Mouse (Mus musculus) cerebellum, adult 18-20 months (tissue): Measurements from ENCODE around the gene Cdc34.

ENCODE experiments used
- DNase-seq, 2 experiments: peaks; one replicate each; pipeline ENCODE4 v3.0.0; 2021

The Cdc34 gene

DNA sequence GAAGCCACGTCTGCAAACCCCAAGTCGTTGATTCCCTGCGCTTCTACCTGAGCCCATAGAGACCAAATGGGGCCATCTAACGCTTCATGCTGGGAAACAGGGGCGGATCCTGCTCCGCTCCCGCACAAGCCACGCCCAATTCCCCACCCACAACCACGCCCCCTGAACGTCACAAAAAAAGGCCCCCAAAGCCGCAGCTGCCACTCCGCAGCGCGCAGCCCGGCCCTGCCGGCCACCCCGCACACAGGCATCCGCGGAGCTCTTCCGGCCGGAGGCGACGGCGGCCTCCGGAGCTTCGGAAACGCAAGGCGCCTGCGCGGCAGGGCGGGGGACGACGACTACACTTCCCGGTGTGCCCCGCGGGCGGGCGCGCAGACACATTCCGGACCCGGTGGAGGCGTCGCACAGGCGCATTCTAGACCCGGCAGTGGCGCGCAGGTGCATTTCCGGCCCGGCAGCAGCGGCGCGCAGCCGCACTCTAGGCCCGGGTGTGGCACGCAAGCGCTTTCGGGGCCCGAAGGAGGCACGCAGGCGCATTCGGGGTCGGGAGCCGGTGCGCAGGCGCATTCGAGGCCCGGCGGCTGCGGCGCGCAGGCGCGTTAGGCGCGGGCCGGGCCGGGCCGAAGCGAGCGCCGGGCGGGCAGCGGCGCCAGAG, at the start of gene Cdc34:
Cdc34 (plus strand) TSS at position 605 of the 655 bp plus-strand sequence.
- peak; percentile 99 to 100 for DNase-seq

DNA sequence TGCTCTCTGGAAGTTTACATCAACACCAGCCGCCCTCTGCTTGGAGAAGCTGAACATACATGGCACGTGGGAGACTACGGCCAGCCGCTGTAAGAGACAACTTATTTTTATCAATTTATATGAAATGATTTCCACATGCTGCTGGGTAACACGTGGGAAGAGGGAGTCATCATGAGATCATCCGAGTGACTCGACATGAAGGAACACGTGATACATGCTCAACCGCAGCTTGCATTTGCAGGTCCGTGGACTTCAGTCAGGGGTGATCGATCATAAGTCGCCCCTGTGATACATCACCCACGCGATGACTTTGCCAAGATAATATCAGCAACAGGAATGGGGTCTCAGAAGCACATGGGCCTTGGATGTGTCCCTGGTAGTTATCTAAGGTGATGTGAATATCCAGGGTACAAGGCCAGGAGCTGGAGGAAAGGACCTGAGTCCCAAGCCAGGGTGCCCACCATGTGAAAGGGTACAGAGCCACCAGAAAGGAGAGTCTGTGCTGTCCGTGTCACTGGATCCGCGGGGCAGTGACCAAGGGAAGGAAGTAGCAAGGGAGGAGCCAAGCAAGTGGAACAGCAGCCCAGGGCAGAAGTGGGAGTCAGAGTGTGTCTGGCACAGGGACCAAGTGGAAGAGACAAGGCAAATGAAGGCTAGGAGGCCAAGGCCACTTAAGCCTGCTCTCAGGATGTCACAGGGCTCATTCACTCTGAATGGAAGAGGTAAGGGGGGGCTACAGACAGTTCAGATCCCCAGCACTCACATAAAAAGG, 48.8 kb upstream of the Cdc34 start:
- no peak for DNase-seq

DNA sequence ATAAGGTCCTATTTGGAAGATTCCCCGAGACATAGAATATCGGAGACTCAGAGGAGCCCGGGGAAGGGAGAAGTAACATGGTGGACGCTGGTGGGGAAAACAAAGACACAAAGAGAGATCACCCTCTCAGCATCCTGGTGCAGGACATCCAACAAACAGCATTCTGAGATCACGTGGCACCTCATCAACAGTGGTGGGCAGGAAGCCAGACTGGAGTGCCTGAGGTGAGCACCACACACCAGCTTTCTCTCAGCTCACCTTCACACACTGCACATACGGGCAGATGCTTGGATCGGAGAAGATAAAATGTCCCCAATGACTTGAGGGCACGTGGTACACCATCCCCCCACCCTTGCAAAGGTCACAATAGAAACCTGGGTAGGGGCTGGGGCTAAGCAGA, 45.7 kb upstream of the Cdc34 start:
- peak; percentile 50 to 57 for DNase-seq

DNA sequence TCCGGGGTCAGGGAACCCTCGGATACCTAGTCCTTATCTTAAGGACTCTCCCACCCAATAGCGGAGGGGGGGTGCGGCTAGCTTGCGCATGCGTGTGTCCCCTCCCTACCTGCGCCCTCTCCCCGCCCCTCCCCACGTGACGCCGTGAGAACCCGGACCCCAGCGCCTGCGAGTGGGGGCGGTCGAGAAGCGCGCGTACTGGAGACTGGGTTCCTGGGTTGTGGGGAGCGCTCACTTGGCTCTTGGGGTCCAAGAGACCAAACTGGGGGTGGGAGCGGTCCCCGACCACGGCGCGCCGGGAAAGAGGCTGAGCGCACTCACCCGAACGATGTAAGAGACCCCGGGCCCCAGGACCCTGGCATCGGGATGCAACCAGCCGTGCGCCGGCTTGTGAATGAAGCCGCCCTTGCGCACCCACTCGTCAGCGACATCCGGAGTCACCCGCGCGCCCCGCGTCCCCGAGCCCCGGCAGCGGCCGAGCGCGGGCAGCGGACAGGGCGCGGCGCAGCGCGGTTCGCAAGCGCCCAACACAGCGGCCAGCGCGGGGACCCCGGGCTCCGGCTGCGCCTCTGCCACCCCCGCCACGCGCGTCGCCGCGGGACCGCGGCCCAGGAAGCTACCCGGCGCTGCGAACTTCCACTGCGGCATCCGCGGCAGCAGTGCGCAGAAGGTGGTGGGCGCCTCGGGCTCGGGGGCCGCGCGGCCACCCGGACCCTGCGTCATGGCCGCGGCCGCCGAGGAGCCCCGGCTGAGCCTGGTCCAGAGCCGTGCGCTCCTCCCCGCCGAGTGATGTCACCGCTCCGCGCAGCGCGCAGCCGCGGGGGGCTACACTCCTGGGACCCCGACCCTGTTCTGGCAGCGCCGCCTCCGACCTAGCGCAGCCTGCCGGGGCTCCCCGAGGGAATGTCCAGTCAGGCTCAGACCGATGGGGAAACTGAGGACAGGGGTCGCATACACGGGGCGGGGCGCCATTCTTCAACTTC, 44.6 kb upstream of the Cdc34 start, which contains the start of gene Shc2:
Shc2 (minus strand) TSS at position 791 of the 983 bp plus-strand sequence.
- DNase-seq, result peak; percentile 86 to 87

DNA sequence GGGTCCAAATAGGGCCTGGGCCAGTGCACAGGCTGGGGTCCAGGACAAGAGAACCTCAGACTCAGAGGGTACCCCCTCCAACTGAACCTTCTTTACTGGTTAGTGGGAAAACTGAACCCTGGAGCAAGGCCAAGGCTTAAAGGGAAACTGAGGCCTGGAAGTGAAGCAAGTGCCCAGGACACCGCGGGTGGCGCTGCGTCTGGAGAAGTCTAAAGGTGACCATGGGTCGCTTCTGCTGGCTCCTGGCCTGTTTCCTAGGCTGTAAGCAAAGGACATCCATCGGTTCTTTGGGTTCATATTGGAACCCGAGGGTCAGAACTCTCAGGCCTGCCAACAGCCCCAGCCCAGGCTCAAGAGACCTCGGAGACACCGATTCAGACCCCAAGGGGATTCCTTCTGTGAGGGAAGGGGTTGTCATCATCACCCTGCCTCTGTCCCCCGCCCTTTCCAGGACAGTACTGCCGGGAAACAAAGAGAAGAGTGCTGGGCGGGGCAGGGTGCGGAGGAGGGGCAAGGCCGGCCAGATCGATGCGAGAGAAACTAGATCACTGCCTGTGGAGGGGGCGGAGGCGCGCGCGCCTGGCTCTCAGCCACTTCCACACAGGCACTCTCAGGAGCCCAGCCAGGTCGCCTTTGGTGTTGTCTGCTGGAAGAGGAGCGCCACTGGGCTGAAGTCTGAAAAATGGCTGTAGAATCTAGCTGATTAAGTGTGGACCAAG, 43.4 kb upstream of the Cdc34 start:
- peak; percentile 64 to 68 for DNase-seq

DNA sequence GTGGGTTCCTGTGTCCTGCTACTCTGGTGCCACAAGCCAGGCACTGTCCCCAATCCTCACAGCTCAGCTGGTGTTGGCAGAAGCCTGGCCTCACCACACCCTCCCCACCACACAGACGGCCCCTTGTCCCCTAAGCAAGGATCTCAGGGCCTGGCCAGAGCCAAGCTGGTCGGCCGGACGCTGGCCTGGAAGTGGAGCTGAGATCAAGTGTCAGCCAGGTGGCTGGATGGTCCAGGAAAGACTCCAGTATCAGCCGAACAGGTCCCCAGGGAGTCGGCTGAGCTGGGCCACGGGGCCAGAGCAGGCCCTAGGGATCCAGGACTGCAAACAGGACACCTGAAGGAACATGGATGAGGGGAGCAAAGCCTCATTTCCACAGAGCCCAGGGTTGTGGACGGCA, 36.3 kb upstream of the Cdc34 start, which contains the start of gene Odf3l2:
Odf3l2 (minus strand) TSS at position 28 of the 400 bp plus-strand sequence.
- DNase-seq, result no peak

DNA sequence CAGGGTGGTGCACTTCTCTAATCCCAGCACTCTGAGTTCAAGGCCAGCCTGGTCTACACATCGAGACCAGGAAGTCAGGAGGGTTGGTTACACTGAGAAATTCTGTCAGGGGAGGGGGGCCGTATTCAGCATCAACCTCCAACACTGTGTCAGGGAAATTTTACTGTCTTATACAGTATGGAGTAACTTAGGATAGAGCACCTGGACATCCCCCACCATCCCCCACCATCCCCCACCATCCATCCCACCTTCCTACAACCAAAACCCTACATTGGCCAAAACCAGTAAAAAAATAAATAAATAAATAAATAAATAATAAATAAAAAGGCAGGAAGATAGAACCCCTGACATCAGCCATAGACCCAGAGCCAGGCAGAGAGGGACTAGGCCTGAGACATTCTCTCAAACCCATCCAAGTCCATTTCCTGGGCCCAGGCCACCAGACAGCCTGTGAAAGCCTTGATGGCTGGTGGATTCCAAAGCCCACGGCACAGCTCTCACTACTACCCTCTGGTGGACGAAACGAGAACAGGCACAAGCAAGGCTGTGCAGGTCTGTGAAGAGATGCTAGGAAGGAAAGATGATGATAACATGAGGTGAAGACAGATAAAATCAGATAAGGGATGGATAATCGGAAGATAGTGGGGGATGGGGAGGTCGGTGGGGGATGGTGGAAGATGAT, 32.8 kb upstream of the Cdc34 start:
- DNase-seq, result peak; percentile 83 to 84

DNA sequence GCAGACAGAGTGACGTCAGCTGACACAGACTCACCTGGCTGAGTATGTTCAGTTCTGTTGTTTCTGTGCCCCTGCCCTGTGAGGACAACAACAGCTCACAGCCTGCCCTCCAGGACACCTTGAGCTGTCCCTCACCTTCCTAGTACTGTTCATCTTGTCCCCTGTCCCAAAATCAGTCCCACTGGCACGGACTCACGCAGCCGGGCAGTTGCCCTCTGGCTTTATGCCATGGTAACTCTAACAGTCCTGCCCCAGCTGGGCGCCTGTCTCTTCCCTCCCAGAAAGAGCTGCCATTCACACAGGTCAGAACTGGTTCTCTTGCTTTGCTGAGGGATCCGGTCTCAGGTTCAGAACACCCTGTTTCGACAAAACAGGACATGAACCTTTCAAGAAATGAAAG, 29.2 kb upstream of the Cdc34 start:
- DNase-seq, result no peak

DNA sequence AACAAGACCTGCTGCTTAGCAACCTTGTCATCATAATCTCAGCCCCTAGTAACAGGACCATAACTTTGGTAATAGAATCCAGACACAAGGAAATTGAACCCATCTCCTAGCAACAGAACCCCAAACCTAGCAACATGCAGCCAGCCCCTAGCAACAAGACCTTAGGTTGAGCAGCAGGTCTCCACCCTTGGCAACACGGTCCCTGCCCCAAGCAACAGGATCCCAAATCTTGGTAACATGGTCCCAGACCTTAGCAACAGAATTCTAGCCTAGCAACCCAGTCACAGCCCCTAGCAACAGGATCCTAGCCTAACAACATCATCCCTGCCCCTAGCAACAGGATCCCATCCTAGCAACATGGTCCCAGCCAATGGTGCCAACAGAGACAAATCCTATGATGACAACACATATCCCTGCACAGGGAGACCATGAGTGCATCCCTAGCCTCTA, 27.0 kb upstream of the Cdc34 start:
- no peak for DNase-seq

DNA sequence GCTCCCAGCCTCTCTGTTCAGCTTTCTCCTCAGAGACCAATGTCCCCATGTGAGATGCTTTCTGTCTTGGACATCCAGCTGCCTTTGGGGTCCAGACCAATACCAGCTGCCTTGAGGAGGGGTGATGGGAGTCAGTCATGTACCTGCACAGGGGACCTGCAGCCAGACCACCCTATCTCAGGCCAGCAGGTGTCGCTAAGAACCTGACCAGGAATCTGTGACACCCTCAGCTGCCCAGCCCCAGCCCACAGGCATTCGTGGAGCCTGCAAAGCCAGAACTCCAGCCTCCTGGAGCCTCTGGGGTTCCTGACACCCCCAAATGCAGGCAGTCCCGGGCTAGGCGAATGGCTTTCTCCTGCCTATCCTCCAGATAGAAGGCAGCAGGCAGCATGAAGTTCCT, 23.2 kb upstream of the Cdc34 start:
- no peak for DNase-seq

DNA sequence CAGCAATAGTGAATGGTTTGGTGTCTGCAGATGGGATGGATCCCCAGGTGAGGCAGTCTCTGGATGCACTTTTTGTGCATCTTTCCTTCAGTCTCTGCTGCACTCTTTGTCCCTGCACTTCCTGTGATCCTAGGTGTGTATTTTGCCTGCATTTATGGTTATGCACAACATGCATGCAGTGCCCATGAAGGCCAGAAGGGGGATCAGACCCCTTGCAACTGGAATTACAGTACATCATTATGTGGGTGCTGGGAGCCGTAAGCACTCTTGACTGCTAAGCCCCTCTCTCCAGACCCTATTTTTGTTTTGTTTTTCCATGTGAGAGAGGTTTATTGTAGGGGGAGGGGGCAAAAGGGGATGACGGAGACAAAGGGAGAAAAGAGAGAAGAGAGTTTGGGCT, 21.7 kb upstream of the Cdc34 start:
- DNase-seq, result no peak

DNA sequence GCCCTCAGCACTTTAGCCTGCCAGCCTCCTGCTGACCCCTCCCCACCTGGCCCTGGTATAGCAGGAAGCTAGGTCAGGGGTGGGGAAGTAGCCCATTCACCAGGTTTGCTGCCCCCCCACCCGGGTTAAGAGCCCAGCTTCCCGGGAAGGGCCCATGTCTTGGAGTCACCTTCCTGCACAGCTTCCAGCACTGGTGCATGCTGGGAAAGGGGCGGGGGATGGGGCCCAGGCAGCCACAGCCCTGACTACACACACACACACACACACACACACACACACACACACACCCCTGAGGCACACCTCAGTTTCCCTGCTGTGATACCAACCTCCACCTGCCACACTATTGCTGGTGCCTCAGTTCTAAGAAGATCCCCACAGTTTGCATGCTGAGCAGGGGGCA, 20.1 kb upstream of the Cdc34 start:
- no peak for DNase-seq

DNA sequence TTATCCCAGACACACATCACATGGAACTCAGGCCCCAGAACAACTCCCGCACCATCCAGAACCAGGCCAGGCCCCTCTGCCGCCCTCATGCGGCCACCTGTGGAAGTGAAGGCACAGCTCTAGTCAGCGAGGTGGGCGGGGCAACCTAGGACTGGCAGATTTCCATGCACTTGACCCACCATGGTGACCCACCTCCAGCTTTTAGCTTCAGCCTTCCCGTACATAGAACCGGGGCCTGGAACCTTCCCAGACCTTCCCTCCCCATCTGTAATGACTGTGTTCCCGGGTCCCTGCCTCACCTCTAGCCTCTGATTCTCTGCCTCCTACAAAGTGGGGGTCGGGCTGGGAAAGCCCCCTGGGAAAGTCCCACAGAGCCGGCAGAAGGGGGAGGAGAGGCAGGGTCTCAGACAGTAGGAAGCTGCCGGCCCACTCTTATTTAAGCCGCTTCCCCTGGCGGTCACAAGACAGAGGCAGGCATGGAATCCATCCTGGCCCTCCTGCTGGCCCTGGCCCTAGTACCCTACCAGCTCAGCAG, 17.8 kb upstream of the Cdc34 start, which contains the start of gene Madcam1:
Madcam1 (plus strand) TSS at position 429 of the 535 bp plus-strand sequence.
- DNase-seq, result peak; percentile 70 to 79

DNA sequence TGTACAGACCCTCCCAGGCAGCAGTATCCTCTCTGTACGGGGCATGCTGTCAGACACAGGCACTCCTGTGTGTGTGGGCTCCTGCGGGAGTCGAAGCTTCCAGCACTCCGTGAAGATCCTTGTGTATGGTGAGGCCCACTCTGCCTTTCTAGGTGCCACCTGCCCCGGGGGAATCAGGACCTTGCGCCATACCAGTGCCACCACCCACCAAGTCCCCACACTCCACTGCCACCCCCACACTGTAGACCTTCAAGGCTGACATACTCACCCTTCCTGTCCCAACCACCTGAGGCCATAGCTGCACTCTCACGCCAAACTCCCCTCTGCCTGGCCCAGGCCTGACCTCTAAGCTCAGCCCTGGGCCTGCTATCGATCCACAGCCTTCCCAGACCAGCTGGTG, 16.9 kb upstream of the Cdc34 start:
- no peak for DNase-seq

DNA sequence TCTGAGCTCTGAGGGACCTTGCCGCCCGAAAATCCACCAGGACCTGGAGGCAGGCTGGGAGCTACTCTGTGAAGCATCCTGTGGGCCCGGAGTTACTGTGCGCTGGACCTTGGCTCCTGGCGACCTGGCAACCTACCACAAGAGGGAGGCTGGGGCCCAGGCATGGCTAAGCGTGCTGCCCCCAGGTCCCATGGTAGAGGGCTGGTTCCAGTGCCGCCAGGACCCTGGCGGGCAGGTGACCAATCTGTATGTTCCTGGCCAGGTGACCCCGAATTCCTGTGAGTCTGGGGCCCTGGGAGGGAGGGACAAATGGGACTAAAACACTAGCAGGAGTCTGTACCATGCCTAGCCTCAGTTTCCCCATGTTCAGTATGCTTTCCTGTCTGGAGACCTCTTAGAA, 15.5 kb upstream of the Cdc34 start:
- DNase-seq, result no peak

DNA sequence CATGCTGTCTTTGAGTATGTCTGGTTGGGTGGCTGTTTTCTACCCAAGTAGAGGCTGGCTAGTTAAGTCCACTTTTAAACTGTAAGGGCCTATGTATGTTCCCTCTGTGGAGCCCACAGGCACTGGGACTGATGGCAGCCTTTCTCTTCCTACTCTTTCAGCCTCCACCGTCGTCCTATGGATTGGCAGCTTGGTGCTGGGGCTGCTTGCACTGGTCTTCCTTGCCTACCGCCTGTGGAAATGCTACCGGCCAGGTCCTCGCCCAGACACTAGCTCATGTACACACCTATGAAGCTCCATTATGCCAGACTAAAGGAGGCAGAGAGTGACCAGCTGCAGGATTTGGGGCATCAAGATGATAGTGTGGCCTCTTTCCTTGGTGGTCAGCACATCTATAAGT, 13.9 kb upstream of the Cdc34 start:
- peak in 1 of 2 experiments; percentile 33 for DNase-seq

DNA sequence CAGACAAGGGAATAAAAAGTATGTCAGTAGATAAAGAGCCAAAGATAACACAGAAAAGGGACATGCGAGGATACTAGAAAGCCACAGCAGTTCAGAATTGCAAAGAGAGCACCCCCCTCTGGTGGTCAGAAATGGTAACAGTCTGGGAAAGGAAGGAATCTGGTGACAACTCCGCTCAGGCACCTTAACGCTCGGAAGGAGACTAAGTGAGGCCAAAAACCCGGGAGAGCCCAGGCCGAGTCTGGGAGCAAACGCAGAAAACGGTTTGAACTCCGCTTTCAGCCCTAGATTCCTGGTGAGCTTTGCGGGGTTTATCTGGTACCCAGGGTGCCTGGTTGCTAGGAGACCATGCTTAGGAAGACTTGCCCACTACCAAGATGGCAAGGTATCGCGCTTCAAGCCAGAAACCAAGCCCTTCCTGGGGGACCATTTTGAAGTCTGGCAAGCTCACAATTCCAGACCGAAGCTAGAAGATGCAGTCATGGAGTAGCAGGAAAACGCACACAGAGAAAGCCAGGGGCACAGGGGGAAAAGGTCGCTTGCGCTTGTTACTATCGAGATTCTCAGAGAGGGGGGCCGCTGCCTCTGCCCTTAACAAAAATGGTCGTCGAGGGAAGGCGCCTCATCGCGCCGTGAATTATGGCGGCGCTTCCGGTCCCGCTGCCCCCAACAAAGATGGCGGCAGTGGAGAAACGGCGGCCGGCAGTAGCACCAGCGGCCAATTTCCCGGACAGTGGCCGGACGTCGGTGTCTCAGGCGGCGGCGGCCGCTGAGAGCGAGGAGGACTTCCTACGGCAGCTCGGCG, 13.0 kb upstream of the Cdc34 start, which contains the start of gene Tpgs1:
Tpgs1 (plus strand) TSS at position 599 of the 805 bp plus-strand sequence.
- peak; percentile 92 to 94 for DNase-seq

DNA sequence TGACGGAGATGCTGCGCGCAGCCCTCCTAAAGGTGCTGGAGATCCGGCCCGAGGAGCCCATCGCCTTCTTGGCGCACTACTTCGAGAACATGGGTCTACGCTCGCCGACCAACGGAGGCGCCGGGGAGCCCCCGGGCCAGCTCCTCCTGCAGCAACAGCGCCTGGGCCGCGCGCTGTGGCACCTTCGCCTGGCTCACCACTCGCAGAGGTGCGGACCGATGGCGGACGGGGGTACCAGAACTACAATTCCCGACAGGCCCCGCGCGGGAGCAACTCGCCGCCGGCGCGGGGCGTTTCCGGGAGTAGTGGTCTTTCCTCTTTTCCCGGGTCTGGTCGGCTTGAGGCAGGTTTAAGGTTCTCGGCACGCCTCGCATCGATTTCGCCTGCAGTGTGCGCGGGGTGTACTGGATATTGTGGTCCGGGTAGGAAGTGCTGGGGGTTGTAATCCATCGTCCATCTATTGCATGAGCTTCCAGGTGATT, 12.4 kb upstream of the Cdc34 start:
- peak; percentile 83 to 85 for DNase-seq

DNA sequence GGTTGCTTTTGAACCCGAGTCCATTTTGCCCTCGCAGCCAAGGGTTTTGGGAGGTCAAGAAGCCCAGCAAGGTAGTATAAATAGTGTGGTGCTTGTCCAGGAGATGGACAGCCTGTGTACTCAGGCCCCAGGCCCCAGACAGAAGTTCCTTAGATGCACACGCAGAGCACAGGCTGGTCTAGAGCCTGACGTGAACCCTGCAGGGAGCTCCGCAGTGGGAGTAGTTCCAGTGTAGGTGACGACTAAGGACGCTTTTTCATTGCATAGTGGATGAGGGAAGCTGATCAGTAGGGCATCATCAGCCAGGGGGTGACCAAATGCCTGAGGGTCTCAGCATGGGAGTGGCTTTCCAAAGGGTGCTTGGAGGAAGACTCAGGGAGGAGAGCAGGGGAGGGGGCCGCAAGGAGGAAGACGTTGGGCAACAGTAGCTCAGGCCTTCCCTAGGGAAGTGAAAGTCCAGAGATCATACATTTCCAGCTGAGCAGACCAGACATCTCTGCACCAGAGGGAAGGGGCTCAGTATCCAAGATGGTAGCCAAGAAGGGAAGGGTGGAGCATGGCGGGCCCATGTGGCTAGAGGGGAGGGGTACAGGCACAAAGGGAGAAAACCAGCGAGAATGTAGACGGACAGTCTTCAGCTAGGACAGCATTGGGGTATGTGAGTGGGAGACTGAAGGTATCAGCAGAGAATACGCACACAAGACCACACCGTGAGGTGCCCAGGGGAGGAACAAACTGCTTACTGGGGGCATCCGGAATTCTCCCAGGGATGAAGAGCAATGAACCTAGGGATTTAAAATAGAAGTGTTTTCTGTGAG, 11.7 kb upstream of the Cdc34 start:
- no peak for DNase-seq
